Mouse (Mus musculus) urinary bladder, postnatal 36 days (tissue): Measurements from ENCODE around the gene Ppp4r3a.
A peak's percentile ranks its signal among the peaks of the same experiment; 100 is the strongest.
"Not testable (repeated sequence)": the region's sequence is repeated elsewhere in the genome, so short reads cannot be mapped to it uniquely, and the experiment has no call there.

Source experiments
- DNase-seq, 2 experiments: peaks; one replicate each; pipeline ENCODE4 v3.0.0; 2022; ENCODE audit warnings: low spot score in 2 of 2, mixed read lengths in 1 of 2

Ppp4r3a gene

GRCm38 (mm10) chr12:101083076-101083838, at the start of gene Ppp4r3a:
Ppp4r3a (minus strand) TSS chr12:101083702.
- peak; percentile 95 to 97 for DNase-seq

- DNase-seq = no peak
Measured at GRCm38 (mm10) chr12:101123013-101123412, 39.5 kb upstream of the Ppp4r3a start.

- not testable (repeated sequence) for DNase-seq
Measured at GRCm38 (mm10) chr12:101122066-101122465, 38.6 kb upstream of the Ppp4r3a start.

DNA sequence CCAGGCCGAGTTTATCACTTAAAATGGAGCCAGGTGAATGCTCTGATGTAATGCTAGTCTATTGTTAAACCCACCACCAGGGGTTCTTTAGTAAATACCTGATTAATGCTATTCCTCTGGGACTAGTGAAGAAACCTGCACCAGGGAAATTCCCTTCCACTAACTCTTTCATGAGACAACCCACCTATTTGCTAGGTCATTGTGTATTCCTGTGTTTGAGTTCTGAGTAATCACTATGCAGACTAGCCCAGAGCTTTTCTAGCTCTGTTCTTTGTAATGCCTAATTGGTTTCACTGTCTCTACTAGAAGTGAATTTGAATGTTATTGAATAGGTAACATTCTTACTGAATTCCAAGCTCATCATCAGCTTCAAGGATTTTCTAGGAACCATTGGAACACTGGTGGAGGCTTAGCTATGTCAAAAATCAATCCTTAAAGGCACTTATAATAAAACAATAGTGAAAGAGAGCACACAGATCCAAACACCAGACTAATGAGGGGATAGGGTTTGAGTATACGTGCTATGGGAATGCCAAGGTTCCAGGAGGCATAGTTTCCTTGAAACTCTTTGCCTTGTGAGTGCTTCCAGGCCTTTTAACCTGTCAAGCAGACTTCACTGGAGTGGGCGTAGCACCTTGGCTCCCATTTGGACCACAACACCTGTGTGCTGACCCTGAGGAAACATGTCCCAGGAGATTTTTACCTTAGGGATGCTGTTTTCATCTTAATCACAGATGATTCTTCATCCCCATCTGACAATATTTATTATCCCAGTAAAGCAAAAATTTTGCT, 26.5 kb upstream of the Ppp4r3a start:
- not testable (repeated sequence) for DNase-seq

DNA sequence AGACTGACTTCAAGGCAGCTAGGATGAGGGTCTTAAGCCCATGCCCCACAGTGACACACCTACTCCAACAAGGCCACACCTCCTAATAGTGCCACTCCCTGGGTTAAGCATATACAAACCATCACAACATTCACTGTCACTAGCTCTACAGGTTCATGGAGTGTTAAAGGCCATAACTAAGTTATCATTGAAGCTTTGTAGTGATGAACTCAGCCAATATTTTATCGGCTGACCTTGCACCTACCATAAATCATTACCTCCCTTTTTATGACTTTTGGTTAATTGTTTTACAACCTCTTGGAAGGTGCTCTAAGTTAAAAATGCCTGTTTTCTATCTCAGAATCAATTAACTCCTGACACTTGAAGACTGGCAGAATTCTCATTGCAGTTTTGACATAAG, 24.2 kb upstream of the Ppp4r3a start:
- DNase-seq = no peak

- DNase-seq = no peak
Measured at GRCm38 (mm10) chr12:101105571-101105970, 22.1 kb upstream of the Ppp4r3a start.

GRCm38 (mm10) chr12:101102648-101103047, 19.1 kb upstream of the Ppp4r3a start:
- DNase-seq = no peak

DNA sequence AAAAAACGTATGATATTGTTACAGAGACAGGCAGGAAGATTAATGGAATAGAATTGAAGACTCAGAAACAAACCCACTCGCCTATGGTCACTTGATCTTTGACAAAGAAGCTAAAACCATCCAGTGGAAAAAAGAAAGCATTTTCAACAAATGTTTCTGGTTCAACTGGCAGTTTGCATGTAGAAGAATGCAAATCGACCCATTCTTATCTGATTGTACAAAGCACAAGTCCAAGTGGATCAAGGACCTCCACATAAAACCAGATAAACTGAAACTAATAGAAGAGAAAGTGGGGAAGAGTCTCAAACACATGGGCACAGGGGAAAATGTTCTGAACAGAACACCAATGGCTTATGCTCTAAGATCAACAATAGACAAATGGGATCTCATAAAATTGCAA, 10.2 kb upstream of the Ppp4r3a start:
- not testable (repeated sequence) for DNase-seq

- DNase-seq = no peak
Measured at GRCm38 (mm10) chr12:101089955-101090354, 6.5 kb upstream of the Ppp4r3a start.

DNA sequence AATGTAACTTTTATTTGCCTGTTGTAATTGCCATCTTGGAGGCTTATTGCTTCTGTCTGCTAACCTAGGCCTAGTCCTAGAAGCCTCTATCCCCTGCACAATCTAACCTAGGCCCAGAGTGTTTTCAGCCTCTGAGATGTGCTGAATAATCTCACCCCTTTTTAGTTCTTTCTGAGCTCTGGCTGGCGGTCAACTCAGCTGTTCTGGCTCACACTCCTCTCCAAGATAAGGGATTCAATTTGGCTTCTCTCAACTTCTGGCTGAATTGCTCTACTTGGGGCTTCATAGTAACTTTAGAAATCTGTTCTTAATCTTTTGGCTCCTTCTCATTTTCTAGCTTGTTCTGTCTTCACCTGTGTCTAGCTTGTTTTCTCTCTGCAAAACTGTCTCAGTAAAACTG, 3.9 kb upstream of the Ppp4r3a start:
- no peak for DNase-seq

GRCm38 (mm10) chr12:101084881-101085666, 1.6 kb upstream of the Ppp4r3a start:
- no peak for DNase-seq

DNA sequence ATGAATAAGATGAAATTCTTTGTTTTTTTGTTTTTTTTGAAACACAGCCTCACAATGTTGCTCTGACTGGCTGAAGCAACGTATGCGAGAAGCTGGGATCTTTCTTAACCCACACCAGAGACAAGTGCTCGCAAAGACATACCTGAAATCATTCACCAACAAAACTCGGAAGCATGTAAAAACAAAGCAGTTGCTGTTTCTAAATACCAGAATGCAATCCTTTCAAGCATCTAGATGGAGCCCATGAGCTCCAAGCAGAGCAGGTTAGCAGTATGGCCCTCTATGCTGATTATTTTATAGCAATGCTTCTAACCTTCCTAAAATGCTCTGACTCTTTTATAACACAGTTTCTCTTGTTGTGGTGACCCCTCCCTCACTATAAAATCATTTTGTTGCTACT, 735 bp upstream of the Ppp4r3a start:
- no peak for DNase-seq

DNA sequence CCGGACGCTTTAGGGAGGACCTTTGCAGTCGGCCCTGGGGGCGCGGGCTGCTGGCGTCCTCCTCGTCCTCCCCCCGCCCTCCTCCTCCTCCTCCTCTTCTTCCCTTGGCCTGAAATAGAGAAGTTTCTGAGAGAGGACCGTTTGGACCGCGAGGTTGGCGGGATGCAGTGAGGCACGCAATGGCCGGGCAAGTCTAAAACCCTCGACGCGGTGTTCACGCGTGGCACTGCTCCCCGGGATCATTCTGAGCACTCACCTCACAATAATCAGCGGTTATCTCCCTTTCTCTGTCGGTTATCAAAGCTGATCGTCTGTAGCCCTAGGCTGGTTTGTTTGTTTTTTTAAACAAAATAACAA, 315 bp upstream of the Ppp4r3a start:
- no peak for DNase-seq

DNA sequence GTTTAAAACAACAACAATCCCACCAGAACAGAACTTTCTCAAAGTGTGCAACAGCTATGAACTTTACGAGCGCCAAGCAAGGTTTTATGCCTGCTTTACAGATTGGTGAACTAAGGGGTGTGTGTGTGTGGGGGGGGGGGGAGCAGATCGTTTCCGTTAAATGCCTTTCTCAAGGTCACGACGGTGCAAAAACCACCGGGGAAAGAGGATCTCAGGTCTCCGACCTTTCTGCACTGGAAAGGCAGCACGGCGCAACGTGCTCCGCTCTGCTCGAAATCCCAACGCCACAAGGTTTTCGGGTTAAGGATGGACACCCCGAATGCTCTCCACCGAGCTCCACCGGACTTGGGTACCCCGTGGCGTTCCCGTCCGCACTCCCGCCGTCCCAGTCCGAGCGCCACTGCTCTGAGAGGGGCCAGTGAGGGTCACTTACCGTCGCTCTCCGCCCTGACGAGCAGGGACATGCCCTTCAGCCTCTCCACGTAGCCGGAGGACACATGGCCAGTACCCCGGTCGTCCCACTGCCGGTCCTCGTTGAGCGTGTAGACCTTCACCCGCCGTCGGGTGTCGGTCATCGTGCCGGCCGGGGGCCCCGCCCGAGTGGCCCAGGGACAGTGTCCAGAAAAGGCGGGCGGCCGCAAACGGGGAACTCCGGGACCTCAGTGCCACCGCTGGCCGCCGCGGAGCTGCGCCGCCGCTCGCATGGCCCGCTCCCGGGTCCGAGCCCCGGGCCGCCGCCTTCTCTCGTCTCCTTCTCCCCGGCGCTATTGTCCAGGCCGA, 1.0 kb downstream of the Ppp4r3a start:
- peak in 1 of 2 experiments; percentile 30 for DNase-seq

- no peak for DNase-seq
Measured at GRCm38 (mm10) chr12:101077955-101078354, 5.5 kb downstream of the Ppp4r3a start.

GRCm38 (mm10) chr12:101075433-101075832, 8.1 kb downstream of the Ppp4r3a start:
- DNase-seq = no peak

GRCm38 (mm10) chr12:101074821-101075429, 8.6 kb downstream of the Ppp4r3a start:
- no peak for DNase-seq

DNA sequence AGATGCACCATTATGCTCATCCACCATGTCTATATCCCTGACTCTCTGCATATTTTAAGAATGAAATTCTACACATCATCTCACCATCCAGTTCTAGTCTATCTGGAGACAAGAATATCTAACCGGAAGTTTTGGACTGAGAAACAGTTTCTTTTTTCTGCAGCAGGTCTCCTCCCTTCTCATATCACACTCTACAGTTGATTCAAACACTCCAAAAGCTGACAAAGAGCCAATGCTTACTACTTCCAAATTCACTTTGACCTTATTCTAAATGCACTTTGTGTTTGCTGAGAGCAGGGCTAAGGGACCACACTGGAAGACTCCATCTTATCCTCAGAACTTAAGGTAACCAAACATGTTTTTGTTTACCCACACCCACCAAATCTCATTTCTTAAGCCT, 13.7 kb downstream of the Ppp4r3a start:
- no peak for DNase-seq

- DNase-seq = no peak
Measured at GRCm38 (mm10) chr12:101066329-101066728, 17.2 kb downstream of the Ppp4r3a start.

GRCm38 (mm10) chr12:101039956-101040355, 43.5 kb downstream of the Ppp4r3a start:
- DNase-seq = no peak
